Comparison of ENCODE assay signal across 8 mouse cellular contexts in the genomic region with DNA sequence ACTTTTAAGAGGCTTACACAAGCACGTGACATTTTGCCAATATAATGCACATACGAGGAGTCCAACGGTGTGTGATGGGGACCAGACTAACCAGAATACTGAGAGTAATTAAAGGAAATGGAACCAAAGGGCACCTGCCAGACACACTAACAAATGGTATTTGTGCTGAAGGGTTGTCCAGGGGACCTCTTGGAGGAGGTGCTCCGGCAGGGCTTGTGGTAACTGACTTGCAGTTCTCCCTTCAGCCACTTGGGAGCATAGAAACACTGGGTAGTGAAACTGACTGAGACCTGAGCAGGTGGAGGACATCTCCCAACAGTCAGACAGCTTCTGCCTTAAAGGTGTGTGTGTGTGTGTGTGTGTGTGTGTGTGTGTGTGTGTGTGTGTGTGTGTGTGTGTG.
DNase-seq lines count a peak whose midpoint lies in the region; ATAC-seq and TF ChIP-seq lines count a peak whose summit lies in the region.

No protein-coding gene starts in this region.

- H3K36me3 ChIP-seq in embryonic facial prominence, embryonic 15.5 days = no peaks in the 10 kb centered on the region
- H3K36me3 ChIP-seq in heart, embryonic 16.5 days (ENCODE audit: control insufficient read depth, insufficient read depth) = no peaks in the 10 kb centered on the region
- H3K36me3 ChIP-seq in liver, embryonic 14.5 days (replicated peaks; ENCODE audit: control insufficient read depth, insufficient read depth, low read depth) = no peaks in the 10 kb centered on the region
- H3K36me3 ChIP-seq in neural tube, embryonic 13.5 days = no peaks in the 10 kb centered on the region
- no peaks in the 10 kb centered on the region for H3K36me3 ChIP-seq in thymus, adult 2 months (ENCODE audit: control insufficient read depth, insufficient read depth, low read length)

- peak; percentile 66 for TF ChIP-seq CTCF in liver, embryonic 14.5 days (IDR thresholded peaks at IDR 0.05; ENCODE audit: low read depth)
- no peak for TF ChIP-seq CTCF in thymus, adult 2 months (IDR thresholded peaks at IDR 0.05; ENCODE audit: borderline replicate concordance, control insufficient read depth, extremely low read depth, insufficient read depth, low read length, poor library complexity)

- H3K4me3 ChIP-seq in embryonic facial prominence, embryonic 15.5 days (replicated peaks) = no peak overlapping the region
- H3K4me3 ChIP-seq in heart, embryonic 16.5 days (ENCODE audit: low read length) = no peak overlapping the region
- H3K4me3 ChIP-seq in liver, embryonic 14.5 days (ENCODE audit: insufficient read depth in 1 of 2, low read depth in 2 of 2, low read length in 2 of 2) = no peak overlapping the region
- no peak overlapping the region for H3K4me3 ChIP-seq in neural tube, embryonic 13.5 days
- H3K4me3 ChIP-seq in thymus, adult 2 months (ENCODE audit: control insufficient read depth, insufficient read depth, low read length) = no peak overlapping the region

- no peak overlapping the region for H3K27ac ChIP-seq in embryonic facial prominence, embryonic 15.5 days (replicated peaks)
- H3K27ac ChIP-seq in heart, embryonic 16.5 days (ENCODE audit: low read length) = no peak overlapping the region
- H3K27ac ChIP-seq in liver, embryonic 14.5 days = no peak overlapping the region
- H3K27ac ChIP-seq in neural tube, embryonic 13.5 days (replicated peaks) = peak overlapping the region; percentile 35; the same call in 1 of the 2 replicates
- H3K27ac ChIP-seq in thymus, adult 2 months (ENCODE audit: control insufficient read depth, insufficient read depth, low read length) = no peak overlapping the region

- TF ChIP-seq POLR2A in thymus, adult 2 months (IDR thresholded peaks at IDR 0.05; ENCODE audit: control insufficient read depth, extremely low read depth, insufficient read depth, low read length, poor library complexity) = no peak

- DNase-seq in CD4-positive, CD25-positive, alpha-beta regulatory T cell, adult 2 months (ENCODE audit: low read depth, low spot score) = peak; percentile 68
- peak; percentile 67 to 80 for DNase-seq in adrenal gland, postnatal 36 days
- peak; percentile 86 for DNase-seq in kidney, postnatal 14 days
- DNase-seq in liver, embryonic 14.5 days (ENCODE audit: low read depth in 3 of 3, low spot score in 3 of 3) = peak in 2 of 3 experiments; percentile 4 to 14
- peak; percentile 72 for DNase-seq in thymus, adult 2 months

- H3K4me1 ChIP-seq in embryonic facial prominence, embryonic 15.5 days = peaks cover 7% of the 10 kb centered on the region; the same call in 1 of the 2 replicates
- peaks cover 13% of the 10 kb centered on the region for H3K4me1 ChIP-seq in heart, embryonic 16.5 days (ENCODE audit: control insufficient read depth, insufficient read depth, low read length)
- peaks cover 0 to 5% of the 10 kb centered on the region in 2 experiments; a peak in 3 of 4 replicates for H3K4me1 ChIP-seq in liver, embryonic 14.5 days (replicated peaks; ENCODE audit: control insufficient read depth in 2 of 2, insufficient read depth in 2 of 2, low read length in 1 of 2)
- H3K4me1 ChIP-seq in neural tube, embryonic 13.5 days (replicated peaks) = peaks cover 41% of the 10 kb centered on the region
- no peaks in the 10 kb centered on the region for H3K4me1 ChIP-seq in thymus, adult 2 months (replicated peaks; ENCODE audit: control insufficient read depth, insufficient read depth, low read length)

- H3K27me3 ChIP-seq in embryonic facial prominence, embryonic 15.5 days = no peaks in the 10 kb centered on the region
- no peaks in the 10 kb centered on the region for H3K27me3 ChIP-seq in heart, embryonic 16.5 days (ENCODE audit: control insufficient read depth, insufficient read depth, low read length)
- no peaks in the 10 kb centered on the region for H3K27me3 ChIP-seq in liver, embryonic 14.5 days (ENCODE audit: control insufficient read depth, insufficient read depth, low read length)
- no peaks in the 10 kb centered on the region for H3K27me3 ChIP-seq in neural tube, embryonic 13.5 days
- no peaks in the 10 kb centered on the region for H3K27me3 ChIP-seq in thymus, adult 2 months (ENCODE audit: control insufficient read depth, insufficient read depth, low read length)

- ATAC-seq in embryonic facial prominence, embryonic 15.5 days (ENCODE audit: insufficient number of reproducible peaks, low FRiP score, low TSS enrichment, low read depth) = peak; percentile 54; the same call in 1 of the 2 replicates
- ATAC-seq in heart, embryonic 16.5 days (replicated peaks; ENCODE audit: extremely low read depth, insufficient read depth, low FRiP score) = peak; percentile 59; the same call in 1 of the 2 replicates
- ATAC-seq in liver, embryonic 14.5 days (ENCODE audit: insufficient read depth) = peak; percentile 31; the same call in 1 of the 2 replicates
- peak; percentile 82 for ATAC-seq in neural tube, embryonic 13.5 days (ENCODE audit: low read depth)

- TF ChIP-seq EP300 in liver, embryonic 14.5 days (IDR thresholded peaks at IDR 0.05; ENCODE audit: low read depth) = no peak

- WGBS in embryonic facial prominence, embryonic 15.5 days = 22% methylated on average over 4 of the region's 4 CpGs
- WGBS in heart, embryonic 16.5 days = 21% methylated on average over 4 of the region's 4 CpGs
- 23% methylated on average over 4 of the region's 4 CpGs for WGBS in liver, embryonic 14.5 days (ENCODE audit: insufficient replicate concordance)
- 27% methylated on average over 4 of the region's 4 CpGs for WGBS in neural tube, embryonic 13.5 days
- WGBS in thymus, adult 2 months = 40% methylated on average over 4 of the region's 4 CpGs

- H3K4me2 ChIP-seq in embryonic facial prominence, embryonic 15.5 days (replicated peaks) = no peak overlapping the region
- peak overlapping the region; percentile 10; the same call in 1 of the 2 replicates for H3K4me2 ChIP-seq in heart, embryonic 16.5 days (ENCODE audit: low read depth, low read length)
- no peak overlapping the region for H3K4me2 ChIP-seq in liver, embryonic 14.5 days (ENCODE audit: low read depth)
- peak overlapping the region; percentile 20; the same call in 1 of the 2 replicates for H3K4me2 ChIP-seq in neural tube, embryonic 13.5 days

- no peaks in the 10 kb centered on the region for H3K9me3 ChIP-seq in embryonic facial prominence, embryonic 15.5 days (replicated peaks)
- no peaks in the 10 kb centered on the region for H3K9me3 ChIP-seq in heart, embryonic 16.5 days (replicated peaks; ENCODE audit: control insufficient read depth, low read length)
- H3K9me3 ChIP-seq in liver, embryonic 14.5 days (ENCODE audit: control insufficient read depth, low read length) = no peaks in the 10 kb centered on the region
- H3K9me3 ChIP-seq in neural tube, embryonic 13.5 days = no peaks in the 10 kb centered on the region

- H3K9ac ChIP-seq in embryonic facial prominence, embryonic 15.5 days = no peak overlapping the region
- no peak overlapping the region for H3K9ac ChIP-seq in heart, embryonic 16.5 days (ENCODE audit: low read length)
- no peak overlapping the region for H3K9ac ChIP-seq in liver, embryonic 14.5 days (replicated peaks)
- no peak overlapping the region for H3K9ac ChIP-seq in neural tube, embryonic 13.5 days

Comparison
In these comparisons a context has a peak if more than half of its experiments do, and no peak if none do; other contexts are left out.
1. DNase-seq: peak in every context shown above with its lines; median percentile 86 in kidney, postnatal 14 days; 74 in adrenal gland, postnatal 36 days; 72 in thymus, adult 2 months; 68 in CD4-positive, CD25-positive, alpha-beta regulatory T cell, adult 2 months; 9 in liver, embryonic 14.5 days.
2. ATAC-seq: peak in every context shown above with its lines; median percentile 82 in neural tube, embryonic 13.5 days; 59 in heart, embryonic 16.5 days; 54 in embryonic facial prominence, embryonic 15.5 days; 31 in liver, embryonic 14.5 days.
3. H3K4me2 ChIP-seq: peak in heart, embryonic 16.5 days (single experiment) and neural tube, embryonic 13.5 days (single experiment); none in embryonic facial prominence, embryonic 15.5 days (single experiment) and liver, embryonic 14.5 days (single experiment).